Mouse (Mus musculus) lung, postnatal 4 days (tissue): Measurements from ENCODE around the gene C330007P06Rik.
A peak's percentile ranks its signal among the peaks of the same experiment; 100 is the strongest.

ENCODE experiments used
- DNase-seq, 2 experiments: peaks; one replicate each; pipeline ENCODE4 v3.0.0; 2021

The C330007P06Rik gene

GRCm38 (mm10) chrX:36873765-36874164 is at the start of gene C330007P06Rik, which contains the start of gene Ube2a:
TSS of gene C330007P06Rik (minus strand) at chrX:36874111.
TSS of gene Ube2a (plus strand) at chrX:36873900.
- no peak for DNase-seq

DNA sequence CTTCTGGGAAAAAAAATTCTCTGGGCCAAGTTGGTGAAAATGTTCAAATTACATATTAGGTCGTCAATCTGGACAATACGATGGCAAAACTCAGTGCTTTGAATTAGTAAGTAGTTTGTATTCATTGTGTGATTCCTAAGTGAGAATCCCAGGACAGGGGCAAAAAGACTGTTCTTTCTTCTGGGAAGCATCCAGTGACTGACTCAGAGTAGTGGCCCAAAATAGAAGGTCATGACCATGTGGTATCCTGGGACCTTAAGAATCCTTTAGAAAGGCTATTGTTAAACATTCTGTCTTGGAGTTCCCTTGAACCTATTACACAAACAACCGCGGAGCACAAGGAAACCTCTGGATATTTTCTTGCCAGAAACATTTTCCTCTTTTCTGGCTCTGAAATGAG is 47.4 kb upstream of the C330007P06Rik start:
- DNase-seq, result no peak

DNA sequence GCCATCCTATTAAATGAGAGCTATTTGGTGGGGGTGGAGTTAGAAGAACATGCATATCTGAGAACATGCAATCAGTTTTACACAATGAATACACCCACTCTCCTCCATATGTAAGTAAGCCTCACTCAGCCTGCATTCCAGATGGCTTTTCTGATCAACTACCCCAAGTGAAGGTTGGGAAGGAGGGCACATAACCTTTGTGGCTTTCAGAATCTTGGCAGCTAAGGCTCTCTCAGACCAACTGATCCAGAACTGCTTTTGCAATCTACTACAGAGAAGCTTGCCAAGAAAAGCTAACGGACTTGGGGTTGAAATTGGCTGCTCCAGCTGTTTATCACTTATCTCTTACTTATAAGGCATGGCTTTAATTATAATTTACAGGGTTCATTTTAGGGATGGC is 43.8 kb upstream of the C330007P06Rik start:
- DNase-seq, result no peak

DNA sequence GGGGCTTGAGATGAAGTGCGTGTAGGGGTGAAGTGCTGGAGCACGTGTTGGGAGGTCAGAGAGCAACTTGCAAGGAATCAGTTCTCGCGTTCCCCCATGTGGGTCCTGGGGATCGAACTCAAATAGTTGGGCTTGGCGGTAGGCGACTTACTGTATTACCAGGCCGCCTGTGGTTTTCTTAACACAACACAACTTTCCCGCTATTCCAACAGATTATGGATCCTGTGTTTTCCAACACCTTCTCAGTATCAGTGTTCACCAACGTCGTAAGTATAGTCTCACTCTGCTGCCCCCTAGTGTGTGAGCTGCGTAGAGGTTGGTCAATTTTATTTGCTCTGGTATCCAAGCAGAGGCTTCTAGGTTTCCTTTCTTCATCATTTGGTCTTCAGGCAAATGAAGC is 37.4 kb upstream of the C330007P06Rik start:
- peak in 1 of 2 experiments; percentile 45 for DNase-seq

DNA sequence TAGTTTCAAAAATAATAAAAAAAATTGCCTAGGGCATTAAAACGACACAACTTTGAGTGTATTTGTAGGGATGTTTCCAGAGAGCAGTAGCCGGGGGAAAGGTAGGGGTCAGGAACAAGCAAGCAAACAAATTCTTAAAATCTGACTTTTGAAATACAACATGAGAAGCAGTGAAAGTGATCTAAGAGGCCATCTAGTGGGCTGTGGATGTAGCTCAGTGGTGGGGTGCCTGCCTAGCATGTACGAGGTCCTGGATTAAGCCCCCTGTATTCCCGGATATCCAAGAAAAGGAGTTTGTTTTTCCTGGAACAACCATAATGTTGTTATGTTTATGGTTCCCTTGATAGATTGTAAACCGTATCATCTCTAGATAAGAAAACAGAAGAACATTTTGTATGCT is 32.6 kb upstream of the C330007P06Rik start:
- no peak for DNase-seq

DNA sequence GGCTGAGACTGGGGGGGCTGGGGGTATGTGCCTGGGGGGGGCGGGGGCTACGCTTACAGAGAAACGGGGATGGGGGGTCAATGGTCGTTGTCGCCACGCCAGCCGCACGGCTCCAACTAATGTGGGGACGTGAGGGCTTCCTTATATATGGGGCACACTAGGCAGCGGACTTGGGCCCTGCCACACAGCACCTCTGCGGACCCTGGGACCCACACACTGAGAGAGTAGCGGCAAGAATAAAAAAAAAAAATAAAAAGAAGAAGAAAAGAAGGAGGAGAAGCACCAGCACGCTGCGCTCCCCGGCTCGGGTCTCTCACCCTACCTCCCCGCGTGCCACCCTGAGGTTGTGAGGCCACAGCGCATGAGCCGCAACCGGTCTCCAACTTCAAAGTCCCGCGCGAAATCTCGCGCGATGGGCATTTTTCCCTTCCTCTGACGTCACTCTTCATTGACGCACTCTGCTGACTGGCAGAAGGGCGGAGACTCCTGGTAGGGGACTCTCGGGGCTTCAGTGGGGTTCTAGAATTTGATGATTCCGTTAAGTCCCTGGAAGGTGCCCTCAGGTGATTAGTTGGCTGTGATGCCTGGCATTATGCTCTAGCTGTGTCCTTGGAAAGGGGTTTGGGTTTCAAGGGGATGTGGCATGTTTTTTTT is 29.3 kb upstream of the C330007P06Rik start:
- DNase-seq, result peak; percentile 93 to 94

- DNase-seq, result peak; percentile 21 to 33
Measured at GRCm38 (mm10) chrX:36902321-36903114, 28.6 kb upstream of the C330007P06Rik start, which contains the start of gene Nkrf. TSS of gene Nkrf (minus strand) at chrX:36902899.

- no peak for DNase-seq
Measured at GRCm38 (mm10) chrX:36901655-36902054, 27.7 kb upstream of the C330007P06Rik start.

GRCm38 (mm10) chrX:36898931-36899330 is 25.0 kb upstream of the C330007P06Rik start:
- peak in 1 of 2 experiments; percentile 20 for DNase-seq

GRCm38 (mm10) chrX:36884719-36885118 is 10.8 kb upstream of the C330007P06Rik start:
- peak in 1 of 2 experiments; percentile 30 for DNase-seq

GRCm38 (mm10) chrX:36874704-36875128 is 805 bp upstream of the C330007P06Rik start:
- peak in 1 of 2 experiments; percentile 35 for DNase-seq

DNA sequence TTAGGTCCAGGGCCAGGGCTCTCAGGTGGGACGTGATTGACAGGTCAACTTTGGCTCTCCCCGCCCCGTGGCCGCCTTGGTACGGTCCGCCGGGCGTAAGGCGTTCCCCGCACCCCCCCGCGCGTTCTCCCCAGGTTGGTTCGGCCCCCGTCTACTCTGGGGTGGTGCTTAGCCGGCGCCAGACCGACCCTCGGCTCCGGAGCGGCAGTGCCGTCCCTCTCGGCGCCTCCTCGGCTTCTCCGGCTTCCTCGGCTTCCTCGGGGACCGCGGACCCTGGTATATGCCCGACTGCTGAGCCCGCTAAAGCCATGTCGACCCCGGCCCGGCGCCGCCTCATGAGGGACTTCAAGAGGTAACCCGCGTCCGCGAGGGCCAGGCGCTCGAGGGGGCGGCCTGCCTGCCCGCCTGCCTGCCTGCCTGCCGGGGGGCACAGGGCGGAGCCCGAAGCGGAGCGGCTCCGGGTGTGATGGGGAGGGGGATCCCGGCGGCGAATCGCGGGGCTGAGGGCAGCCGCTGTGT is 326 bp upstream of the C330007P06Rik start:
- peak; percentile 92 to 93 for DNase-seq

- DNase-seq, result no peak
Measured at GRCm38 (mm10) chrX:36870372-36870771, 3.5 kb downstream of the C330007P06Rik start.

DNA sequence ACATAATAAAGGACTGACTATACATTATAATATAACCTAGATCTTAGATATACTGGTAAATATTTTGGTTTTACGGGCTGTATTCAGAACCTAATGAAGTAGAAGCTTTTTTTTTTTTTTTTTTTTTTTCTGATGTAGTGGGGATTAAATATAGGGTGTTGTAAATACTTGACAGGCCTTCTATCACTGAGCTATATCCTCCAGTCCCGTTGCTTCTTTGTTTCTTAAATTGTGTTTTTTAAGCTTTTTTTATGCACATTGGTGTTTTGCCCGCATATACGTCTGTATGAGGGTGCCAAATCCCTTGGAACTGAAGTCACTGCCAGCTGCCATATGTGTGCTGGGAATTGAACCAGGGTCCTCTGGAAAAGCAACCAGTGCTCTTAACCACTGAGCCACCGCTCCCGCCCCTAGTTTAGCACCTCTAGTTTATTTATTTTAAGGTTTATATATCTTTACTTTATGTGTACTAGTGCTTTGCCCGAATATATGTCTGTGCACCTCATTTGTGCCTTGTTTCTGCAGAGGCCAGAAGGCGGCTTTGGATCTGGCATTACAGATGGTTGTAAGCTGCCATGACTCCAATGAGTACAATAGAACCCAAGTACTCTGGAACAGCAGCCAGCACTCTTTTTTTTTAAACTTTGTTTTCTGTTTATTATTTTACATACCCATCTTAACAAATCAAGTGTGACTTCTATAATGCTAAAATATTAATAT is 9.1 kb downstream of the C330007P06Rik start:
- no peak for DNase-seq

GRCm38 (mm10) chrX:36863766-36864608 is 9.9 kb downstream of the C330007P06Rik start:
- DNase-seq, result peak; percentile 87

DNA sequence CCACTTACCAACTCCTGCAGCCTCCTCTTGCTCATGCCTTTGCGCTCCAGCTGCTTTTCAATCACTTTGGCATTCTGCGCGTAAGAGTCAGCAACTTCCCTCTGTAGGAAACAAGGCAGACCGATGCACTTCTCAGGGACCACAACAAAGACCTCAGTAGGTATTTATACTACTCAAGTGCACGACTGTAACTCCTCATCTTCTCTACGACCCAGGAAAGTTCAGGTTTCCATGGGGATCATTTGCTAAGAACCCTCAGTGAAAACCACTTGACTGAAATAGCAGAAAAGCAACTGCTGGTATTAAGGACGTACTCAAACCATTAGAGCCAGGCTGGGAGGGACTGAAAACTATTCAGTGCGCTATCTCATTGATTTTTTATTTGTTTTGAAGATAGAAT is 21.3 kb downstream of the C330007P06Rik start:
- DNase-seq, result peak in 1 of 2 experiments; percentile 29

DNA sequence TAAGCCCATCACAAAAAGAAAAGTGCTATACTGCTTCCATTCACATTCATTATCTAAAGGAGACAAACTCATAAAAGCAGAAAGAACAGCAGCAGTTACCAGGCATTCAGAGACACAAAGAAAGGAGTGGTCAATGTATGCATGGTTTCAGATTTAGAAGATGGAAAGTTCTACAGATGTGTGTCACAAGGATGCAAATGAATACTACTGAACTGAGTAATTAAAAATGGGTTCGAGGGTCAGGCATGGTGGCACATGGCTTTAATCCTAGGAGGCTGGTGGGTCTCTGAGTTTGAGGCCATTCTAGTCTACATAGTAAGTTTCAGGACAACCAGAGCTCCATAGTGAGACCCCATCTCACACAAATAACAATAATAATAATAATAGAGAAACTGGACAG is 26.8 kb downstream of the C330007P06Rik start:
- no peak for DNase-seq

GRCm38 (mm10) chrX:36843346-36843990 is 30.4 kb downstream of the C330007P06Rik start:
- DNase-seq, result no peak

DNA sequence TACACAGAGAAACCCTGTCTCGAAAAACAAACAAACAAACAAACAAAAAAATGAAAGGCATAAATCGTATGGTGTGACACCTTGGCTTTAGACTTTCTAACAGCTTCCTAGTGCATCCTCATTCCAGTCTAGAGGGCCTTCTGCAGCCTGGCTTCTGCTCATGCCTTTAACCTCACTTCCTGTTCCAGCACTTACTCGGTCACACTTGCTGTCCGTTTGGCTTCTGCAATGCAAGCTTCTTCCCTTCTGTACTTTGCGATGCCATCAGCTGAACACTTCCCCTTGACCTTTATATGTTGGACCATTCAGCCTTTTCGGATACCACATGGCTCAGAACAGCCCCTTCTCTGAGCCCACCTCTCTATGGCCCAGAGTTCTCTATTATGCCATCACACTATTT is 32.2 kb downstream of the C330007P06Rik start:
- DNase-seq, result no peak

- DNase-seq, result peak; percentile 71 to 84
Measured at GRCm38 (mm10) chrX:36839391-36839790, 34.5 kb downstream of the C330007P06Rik start.

DNA sequence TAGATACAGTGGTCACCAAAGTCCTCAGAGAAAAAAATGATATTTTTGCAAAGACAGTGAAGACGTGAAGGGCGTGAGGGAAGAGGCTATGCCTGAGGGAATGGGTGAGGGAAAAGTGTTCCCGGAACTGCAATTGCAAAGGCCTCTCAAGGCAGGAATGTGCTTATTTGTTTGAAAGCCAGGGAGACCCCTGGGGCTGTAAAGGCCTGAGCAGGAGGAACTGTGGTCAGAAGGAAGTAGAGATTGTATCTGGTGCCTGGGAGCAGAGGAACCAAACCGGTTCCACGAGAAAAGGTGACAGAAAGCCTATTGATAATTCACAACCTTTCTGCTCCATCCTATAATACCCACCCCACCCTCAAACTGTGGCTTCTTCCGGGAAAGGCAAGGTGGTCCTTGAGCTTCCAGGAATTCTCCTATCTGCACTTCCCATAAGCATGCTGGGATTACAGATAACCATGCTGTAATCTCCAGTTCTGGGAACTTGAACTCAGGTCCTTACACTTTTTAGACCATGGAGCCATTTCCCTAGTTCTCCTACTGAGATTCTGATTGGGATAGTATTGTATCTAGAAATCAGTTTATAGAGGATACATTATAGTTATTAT is 36.7 kb downstream of the C330007P06Rik start:
- no peak for DNase-seq
